Mouse (Mus musculus): Measurements from ENCODE around the gene Npcd. TPM values are rescaled to one million over a fixed set of nuclear protein-coding genes. Genes with fewer than 3 reads are reported as not detected.

The Npcd gene
- polyA plus RNA-seq, 1 experiment from 2014 or later = 0.56 TPM

GRCm38 (mm10) chr15:79787815-79788214 is 46.2 kb downstream of the Npcd start:
- Histone ChIP-seq H3K4me2 (ENCODE audit: low read depth, low read length) (no peak overlapping the region), H3K36me3 (replicated peaks; ENCODE audit: control insufficient read depth, insufficient read depth, low read depth, low read length) (no peaks in the 10 kb centered on the region), H3K27me3 (ENCODE audit: control insufficient read depth, insufficient read depth, low read length) (no peaks in the 10 kb centered on the region), H3K27ac (replicated peaks; ENCODE audit: low read depth, low read length) (no peak overlapping the region), H3K9me3 (replicated peaks; ENCODE audit: control insufficient read depth, low read length) (no peaks in the 10 kb centered on the region), H3K9ac (replicated peaks; ENCODE audit: low read length) (no peak overlapping the region), H3K4me3 (ENCODE audit: low read depth, low read length) (no peak overlapping the region), H3K4me1 (ENCODE audit: control insufficient read depth, insufficient read depth, low read length) (no peaks in the 10 kb centered on the region)
- ATAC-seq (replicated peaks; ENCODE audit: insufficient number of reproducible peaks, low FRiP score, low TSS enrichment, low read depth) (no peak), DNase-seq (ENCODE audit: low spot score) (no peak)
- WGBS = 54% methylated on average over 8 of the region's 8 CpGs

DNA sequence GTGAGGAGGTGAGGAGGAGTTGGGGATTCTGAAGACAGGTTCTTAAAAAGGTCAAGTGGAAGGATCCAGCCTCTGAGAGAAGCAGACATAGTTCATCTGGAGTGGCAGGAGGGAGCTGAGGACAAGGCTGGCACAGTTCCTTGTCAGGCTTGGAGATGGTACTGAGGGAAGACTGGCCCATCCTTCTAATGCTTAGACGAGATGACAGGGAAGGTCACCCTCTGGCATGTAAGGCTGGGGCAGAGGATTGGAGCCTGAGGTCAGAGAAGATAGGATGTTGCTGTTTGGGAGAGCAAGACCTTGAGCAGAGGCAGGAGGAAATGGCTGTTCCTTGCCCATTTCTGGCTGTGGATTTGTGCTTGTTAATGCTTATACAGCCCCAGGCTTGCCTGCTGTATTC is 49.0 kb downstream of the Npcd start:
- H3K27me3 ChIP-seq (ENCODE audit: control insufficient read depth, insufficient read depth, low read length) = no peaks in the 10 kb centered on the region
- H3K27ac ChIP-seq (replicated peaks; ENCODE audit: low read depth, low read length) = no peak overlapping the region
- no peaks in the 10 kb centered on the region for H3K9me3 ChIP-seq (replicated peaks; ENCODE audit: control insufficient read depth, low read length)
- DNase-seq (ENCODE audit: low spot score) (no peak), ATAC-seq (replicated peaks; ENCODE audit: insufficient number of reproducible peaks, low FRiP score, low TSS enrichment, low read depth) (no peak)
- no peak overlapping the region for H3K9ac ChIP-seq (replicated peaks; ENCODE audit: low read length)
- H3K36me3 ChIP-seq (replicated peaks; ENCODE audit: control insufficient read depth, insufficient read depth, low read depth, low read length) = no peaks in the 10 kb centered on the region
- H3K4me1 ChIP-seq (ENCODE audit: control insufficient read depth, insufficient read depth, low read length) = no peaks in the 10 kb centered on the region
- no peak overlapping the region for H3K4me3 ChIP-seq (ENCODE audit: low read depth, low read length)
- WGBS = 54% methylated on average over 1 of the region's 1 CpGs
- no peak overlapping the region for H3K4me2 ChIP-seq (ENCODE audit: low read depth, low read length)

DNA sequence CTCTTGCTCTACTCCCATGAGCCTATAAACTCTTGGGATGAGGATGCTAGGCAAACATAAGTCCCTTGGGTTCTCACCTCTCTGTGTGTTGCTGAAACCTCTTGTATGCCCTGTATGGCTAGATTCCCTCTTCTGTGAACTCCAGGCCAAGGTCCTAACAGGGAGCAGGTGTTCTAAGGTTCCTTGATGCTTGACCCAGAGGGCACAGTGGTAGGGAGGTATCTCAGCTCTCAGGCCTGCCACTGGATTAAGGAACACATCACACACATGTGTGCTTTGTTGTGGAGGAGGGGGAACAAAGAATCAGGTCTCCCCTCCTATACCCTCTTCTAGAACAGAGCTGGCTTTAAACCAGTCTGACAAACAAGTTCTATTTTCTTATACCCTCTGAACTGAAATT is 56.3 kb downstream of the Npcd start, which contains the start of gene Dnal4:
Gene Dnal4 (minus strand): TSS at position 101 of the 400 bp plus-strand sequence.
- DNase-seq (ENCODE audit: low spot score) = no peak
- H3K9ac ChIP-seq (replicated peaks; ENCODE audit: low read length) = no peak within 1 kb of the TSS
- no peak for ATAC-seq (replicated peaks; ENCODE audit: insufficient number of reproducible peaks, low FRiP score, low TSS enrichment, low read depth)
- no peak within 1 kb of the TSS for H3K27ac ChIP-seq (replicated peaks; ENCODE audit: low read depth, low read length)
- no peaks in the 10 kb centered on the region for H3K9me3 ChIP-seq (replicated peaks; ENCODE audit: control insufficient read depth, low read length)
- H3K4me1 ChIP-seq (ENCODE audit: control insufficient read depth, insufficient read depth, low read length) = no peaks in the 10 kb centered on the region
- H3K27me3 ChIP-seq (ENCODE audit: control insufficient read depth, insufficient read depth, low read length) = no peaks in the 10 kb centered on the region
- H3K4me2 ChIP-seq (ENCODE audit: low read depth, low read length) = no peak within 1 kb of the TSS
- H3K4me3 ChIP-seq (ENCODE audit: low read depth, low read length) = no peak within 1 kb of the TSS
- H3K36me3 ChIP-seq (replicated peaks; ENCODE audit: control insufficient read depth, insufficient read depth, low read depth, low read length) = no peaks in the 10 kb centered on the region

GRCm38 (mm10) chr15:79775662-79776061 is 58.4 kb downstream of the Npcd start:
- Histone ChIP-seq H3K36me3 (replicated peaks; ENCODE audit: control insufficient read depth, insufficient read depth, low read depth, low read length) (no peaks in the 10 kb centered on the region), H3K4me3 (ENCODE audit: low read depth, low read length) (no peak overlapping the region), H3K4me1 (ENCODE audit: control insufficient read depth, insufficient read depth, low read length) (no peaks in the 10 kb centered on the region), H3K4me2 (ENCODE audit: low read depth, low read length) (no peak overlapping the region), H3K9me3 (replicated peaks; ENCODE audit: control insufficient read depth, low read length) (no peaks in the 10 kb centered on the region), H3K27ac (replicated peaks; ENCODE audit: low read depth, low read length) (no peak overlapping the region), H3K9ac (replicated peaks; ENCODE audit: low read length) (no peak overlapping the region), H3K27me3 (ENCODE audit: control insufficient read depth, insufficient read depth, low read length) (no peaks in the 10 kb centered on the region)
- no peak for ATAC-seq (replicated peaks; ENCODE audit: insufficient number of reproducible peaks, low FRiP score, low TSS enrichment, low read depth)
- DNase-seq (ENCODE audit: low spot score) = no peak
- 68% methylated on average over 7 of the region's 7 CpGs for WGBS

- Histone ChIP-seq H3K27ac (replicated peaks; ENCODE audit: low read depth, low read length) (no peak overlapping the region; the same call in 1 of the 2 replicates), H3K27me3 (ENCODE audit: control insufficient read depth, insufficient read depth, low read length) (no peaks in the 10 kb centered on the region), H3K9ac (replicated peaks; ENCODE audit: low read length) (peak overlapping the region; percentile 85), H3K36me3 (replicated peaks; ENCODE audit: control insufficient read depth, insufficient read depth, low read depth, low read length) (no peaks in the 10 kb centered on the region), H3K4me3 (ENCODE audit: low read depth, low read length) (peak overlapping the region; percentile 87), H3K9me3 (replicated peaks; ENCODE audit: control insufficient read depth, low read length) (no peaks in the 10 kb centered on the region), H3K4me1 (ENCODE audit: control insufficient read depth, insufficient read depth, low read length) (no peaks in the 10 kb centered on the region), H3K4me2 (ENCODE audit: low read depth, low read length) (peak overlapping the region; percentile 73)
- DNase-seq (ENCODE audit: low spot score) (peak; percentile 98), ATAC-seq (replicated peaks; ENCODE audit: insufficient number of reproducible peaks, low FRiP score, low TSS enrichment, low read depth) (peak; percentile 97)
- under 1% methylated on average over 50 of the region's 50 CpGs for WGBS
These were observed 59.7 kb downstream of the Npcd start for GRCm38 (mm10) chr15:79774117-79775027.

- H3K4me1 ChIP-seq (ENCODE audit: control insufficient read depth, insufficient read depth, low read length) = no peaks in the 10 kb centered on the region
- DNase-seq (ENCODE audit: low spot score) = no peak
- H3K36me3 ChIP-seq (replicated peaks; ENCODE audit: control insufficient read depth, insufficient read depth, low read depth, low read length) = no peaks in the 10 kb centered on the region
- H3K9me3 ChIP-seq (replicated peaks; ENCODE audit: control insufficient read depth, low read length) = no peaks in the 10 kb centered on the region
- no peak overlapping the region for H3K4me3 ChIP-seq (ENCODE audit: low read depth, low read length)
- no peaks in the 10 kb centered on the region for H3K27me3 ChIP-seq (ENCODE audit: control insufficient read depth, insufficient read depth, low read length)
- no peak overlapping the region for H3K27ac ChIP-seq (replicated peaks; ENCODE audit: low read depth, low read length)
- no peak overlapping the region for H3K9ac ChIP-seq (replicated peaks; ENCODE audit: low read length)
- H3K4me2 ChIP-seq (ENCODE audit: low read depth, low read length) = no peak overlapping the region
- ATAC-seq (replicated peaks; ENCODE audit: insufficient number of reproducible peaks, low FRiP score, low TSS enrichment, low read depth) = no peak
- WGBS = 89% methylated on average over 21 of the region's 21 CpGs
These were observed 63.3 kb downstream of the Npcd start for GRCm38 (mm10) chr15:79770629-79771240.

- Histone ChIP-seq H3K36me3 (replicated peaks; ENCODE audit: control insufficient read depth, insufficient read depth, low read depth, low read length) (no peaks in the 10 kb centered on the region), H3K4me3 (ENCODE audit: low read depth, low read length) (no peak overlapping the region), H3K4me2 (ENCODE audit: low read depth, low read length) (no peak overlapping the region), H3K4me1 (ENCODE audit: control insufficient read depth, insufficient read depth, low read length) (no peaks in the 10 kb centered on the region), H3K27me3 (ENCODE audit: control insufficient read depth, insufficient read depth, low read length) (no peaks in the 10 kb centered on the region), H3K9ac (replicated peaks; ENCODE audit: low read length) (no peak overlapping the region), H3K27ac (replicated peaks; ENCODE audit: low read depth, low read length) (no peak overlapping the region), H3K9me3 (replicated peaks; ENCODE audit: control insufficient read depth, low read length) (no peaks in the 10 kb centered on the region)
- ATAC-seq (replicated peaks; ENCODE audit: insufficient number of reproducible peaks, low FRiP score, low TSS enrichment, low read depth) = no peak
- 63% methylated on average over 6 of the region's 6 CpGs for WGBS
- DNase-seq (ENCODE audit: low spot score) = no peak
These were observed 65.7 kb downstream of the Npcd start for GRCm38 (mm10) chr15:79768302-79768701.

- DNase-seq (ENCODE audit: low spot score) = no peak
- no peak for ATAC-seq (replicated peaks; ENCODE audit: insufficient number of reproducible peaks, low FRiP score, low TSS enrichment, low read depth)
- Histone ChIP-seq H3K36me3 (replicated peaks; ENCODE audit: control insufficient read depth, insufficient read depth, low read depth, low read length) (no peaks in the 10 kb centered on the region; the same call in 1 of the 2 replicates), H3K4me2 (ENCODE audit: low read depth, low read length) (no peak overlapping the region), H3K4me3 (ENCODE audit: low read depth, low read length) (no peak overlapping the region), H3K27me3 (ENCODE audit: control insufficient read depth, insufficient read depth, low read length) (no peaks in the 10 kb centered on the region), H3K4me1 (ENCODE audit: control insufficient read depth, insufficient read depth, low read length) (no peaks in the 10 kb centered on the region), H3K9ac (replicated peaks; ENCODE audit: low read length) (no peak overlapping the region), H3K27ac (replicated peaks; ENCODE audit: low read depth, low read length) (no peak overlapping the region), H3K9me3 (replicated peaks; ENCODE audit: control insufficient read depth, low read length) (no peaks in the 10 kb centered on the region)
- 88% methylated on average over 16 of the region's 16 CpGs for WGBS
These were observed 66.6 kb downstream of the Npcd start for GRCm38 (mm10) chr15:79767327-79767961.
